8 mouse cellular contexts compared by ENCODE assay signal in the genomic region with DNA sequence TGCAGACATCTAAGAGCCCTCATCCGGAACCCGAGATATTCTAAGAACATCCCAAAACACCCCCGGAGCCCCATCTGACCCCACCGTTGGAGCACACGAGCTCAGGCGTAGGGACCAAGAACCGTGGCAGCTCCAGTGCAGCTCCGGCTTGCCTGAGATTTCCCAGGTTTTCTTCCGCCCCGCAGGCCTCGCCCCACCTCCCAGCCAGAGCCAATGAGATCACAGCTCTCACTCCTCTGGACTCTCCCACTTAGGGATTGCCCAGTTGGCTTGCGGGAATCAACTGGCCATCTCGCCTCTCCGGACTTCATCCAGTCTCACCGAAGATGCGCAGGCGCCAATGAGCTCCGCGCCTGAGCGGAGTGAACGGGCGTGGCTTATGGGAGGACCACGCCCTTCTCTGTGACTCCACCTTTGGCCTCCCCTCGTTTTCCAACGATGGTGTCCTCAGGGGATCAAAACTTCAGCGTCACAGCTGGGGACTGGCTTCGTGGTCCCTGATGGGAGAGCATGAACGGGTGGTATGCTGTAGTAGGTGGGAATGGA. TPM values are rescaled to one million over a fixed set of nuclear protein-coding genes. Genes with fewer than 3 reads are reported as not detected.
DNase-seq lines count a peak whose midpoint lies in the region; TF ChIP-seq lines count a peak whose summit lies in the region.

Gene Ccdc159 (plus strand): TSS at position 264 of the 546 bp plus-strand sequence.
Gene Tmem205 (minus strand): TSS at position 349 of the 546 bp plus-strand sequence.

- under 1% methylated on average over 28 of the region's 28 CpGs for WGBS in macrophage (ENCODE audit: missing documents)

- no peak for TF ChIP-seq CTCF in left cerebral cortex, adult 2 months (IDR thresholded peaks at IDR 0.05)

- H3K27ac ChIP-seq in left cerebral cortex, adult 2 months: peak within 1 kb of the TSS; percentile 88
- peak within 1 kb of the TSS; percentile 75 for H3K27ac ChIP-seq in macrophage

- no peaks in the 10 kb centered on the region for H3K36me3 ChIP-seq in macrophage (ENCODE audit: inconsistent target)

- peaks cover 11% of the 10 kb centered on the region; the same call in 1 of the 2 replicates for H3K79me2 ChIP-seq in macrophage (ENCODE audit: inconsistent target)

- H3K4me3 ChIP-seq in left cerebral cortex, adult 2 months: peak within 1 kb of the TSS; percentile 67
- peak within 1 kb of the TSS; percentile 73 for H3K4me3 ChIP-seq in macrophage (ENCODE audit: inconsistent target)

- peak; percentile 97 for DNase-seq in adrenal gland, adult 8-10 months
- DNase-seq in embryo, embryonic 10.5 days (ENCODE audit: low spot score): peak; percentile 99
- DNase-seq in gastrocnemius, postnatal 10 days: peak; percentile 82
- peak; percentile 94 for DNase-seq in hindlimb bud, embryonic 11.5 days (ENCODE audit: extremely low spot score, low read depth, low spot score)
- peak; percentile 87 to 92 for DNase-seq in left cerebral cortex, adult 2 months (ENCODE audit: extremely low spot score in 1 of 2, low spot score in 2 of 2)
- DNase-seq in right cerebral cortex, adult 2 months (ENCODE audit: low spot score in 2 of 2): peak; percentile 90 to 94
- DNase-seq in T-cell, adult 2 months (ENCODE audit: low spot score): no peak

- intact Hi-C loops in left cerebral cortex, adult 2 months (cut with DNase I): no loop called here

RNA-seq across cellular contexts. Expression of gene Ccdc159, which starts in this region (rescaled TPM):
- total RNA-seq in adrenal gland, adult 8-10 months (2022): 10 to 100 TPM in 3 of 4 experiments, 1 to 10 TPM in 1; 8.6 to 27.3 (median 17.7) TPM
- total RNA-seq in gastrocnemius, postnatal 10 days (2021): under 1 TPM; 0.45 to 0.97 TPM
- 10 to 100 TPM; 18.2 to 18.9 TPM for total RNA-seq in left cerebral cortex, adult 2 months (2021)
- total RNA-seq in macrophage (2018; cell fraction: chromatin; rRNA removed): 10 to 100 TPM in 20 of 26 experiments, 1 to 10 TPM in 6; 7.1 to 19.0 (median 12.5) TPM
- 1 to 10 TPM in 13 of 26 experiments, under 1 TPM in 13; 0.62 to 1.6 (median 1.0) TPM for total RNA-seq in macrophage (2018; cell fraction: cytosol; rRNA removed)
- total RNA-seq in macrophage (2018; cell fraction: nucleus; rRNA removed): 10 to 100 TPM in 1 of 26 experiments, 1 to 10 TPM in 25; 1.4 to 11.4 (median 4.2) TPM
- polyA plus RNA-seq in macrophage (2018): 0.63 to 1.3 TPM (median 1.1 TPM) in 3 replicates

RNA-seq across cellular contexts. Expression of gene Tmem205, which starts in this region (rescaled TPM):
- 100 to 1,000 TPM; 375 to 588 (median 495) TPM for total RNA-seq in adrenal gland, adult 8-10 months (2022)
- total RNA-seq in gastrocnemius, postnatal 10 days (2021): 10 to 100 TPM; 13.0 to 16.9 TPM
- total RNA-seq in left cerebral cortex, adult 2 months (2021): 10 to 100 TPM; 31.4 to 35.5 TPM
- total RNA-seq in macrophage (2018; cell fraction: chromatin; rRNA removed): 10 to 100 TPM in 13 of 26 experiments, 1 to 10 TPM in 13; 1.2 to 40.1 (median 10.5) TPM
- total RNA-seq in macrophage (2018; cell fraction: cytosol; rRNA removed): 10 to 100 TPM; 29.1 to 56.4 (median 38.6) TPM
- 10 to 100 TPM in 25 of 26 experiments, 1 to 10 TPM in 1; 10.0 to 47.0 (median 18.5) TPM for total RNA-seq in macrophage (2018; cell fraction: nucleus; rRNA removed)
- 14.3 to 71.0 TPM (median 48.2 TPM) in 3 replicates for polyA plus RNA-seq in macrophage (2018)

Comparison
In these comparisons a context has a peak if more than half of its experiments do, and no peak if none do; other contexts are left out.
1. RNA of gene Ccdc159 (total RNA-seq): 8.6 to 27.3 TPM in adrenal gland, adult 8-10 months and 18.2 to 18.9 TPM in left cerebral cortex, adult 2 months; 0.45 to 0.97 TPM in gastrocnemius, postnatal 10 days; every median in the first group is over 4 times any median in the second.
2. RNA of gene Tmem205 (total RNA-seq): 375 to 588 TPM in adrenal gland, adult 8-10 months; 31.4 to 35.5 TPM in left cerebral cortex, adult 2 months and 13.0 to 16.9 TPM in gastrocnemius, postnatal 10 days; every median in the first group is over 10 times any median in the second.